Mouse (Mus musculus): ENCODE measurements around the gene Wdr93. TPM values are rescaled to one million over a fixed set of nuclear protein-coding genes. Genes with fewer than 3 reads are reported as not detected.

Wdr93 gene
- polyA plus RNA-seq (2014; fragmentation: Illumina TruSeq; extraction: RNeasy Lipid Tissue Mini Kit (QIAGEN cat#74804); ENCODE audit: insufficient read depth, low read depth, low replicate concordance): 2.8 TPM

GRCm38 (mm10) chr7:79742659-79743536, at the start of gene Wdr93, which contains the start of gene Pex11a:
Wdr93 (plus strand) TSS chr7:79743163.
Pex11a (minus strand) TSS chr7:79743131.

GRCm38 (mm10) chr7:79715187-79715981, 27.6 kb upstream of the Wdr93 start, which contains the start of gene Kif7:
Kif7 (minus strand) TSS chr7:79715720.

GRCm38 (mm10) chr7:79732622-79733021, 10.3 kb upstream of the Wdr93 start, which contains the start of gene Plin1:
Plin1 (minus strand) TSS chr7:79732903.

GRCm38 (mm10) chr7:79793688-79794087, 50.7 kb downstream of the Wdr93 start, which contains the start of gene Mesp1:
Mesp1 (minus strand) TSS chr7:79793788.

GRCm38 (mm10) chr7:79810611-79811506, 67.9 kb downstream of the Wdr93 start, which contains the start of gene Mesp2:
Mesp2 (plus strand) TSS chr7:79810727.

Other genes with a start within 250 kb of the Wdr93 start
- gene Rhcg, start 125.5 kb upstream of the Wdr93 start, polyA plus RNA-seq (2014; fragmentation: Illumina TruSeq; extraction: RNeasy Lipid Tissue Mini Kit (QIAGEN cat#74804); ENCODE audit: insufficient read depth, low read depth, low replicate concordance): not detected
- gene Ticrr, start 83.0 kb upstream of the Wdr93 start, polyA plus RNA-seq (2014; fragmentation: Illumina TruSeq; extraction: RNeasy Lipid Tissue Mini Kit (QIAGEN cat#74804); ENCODE audit: insufficient read depth, low read depth, low replicate concordance): 0.10 TPM
- 1.1 TPM for gene Kif7, start 27.4 kb upstream of the Wdr93 start, polyA plus RNA-seq (2014; fragmentation: Illumina TruSeq; extraction: RNeasy Lipid Tissue Mini Kit (QIAGEN cat#74804); ENCODE audit: insufficient read depth, low read depth, low replicate concordance)
- 18.6 TPM for gene Plin1, start 10.3 kb upstream of the Wdr93 start, polyA plus RNA-seq (2014; fragmentation: Illumina TruSeq; extraction: RNeasy Lipid Tissue Mini Kit (QIAGEN cat#74804); ENCODE audit: insufficient read depth, low read depth, low replicate concordance)
- 13.4 TPM for gene Pex11a, start within 50 bp of the Wdr93 start, polyA plus RNA-seq (2014; fragmentation: Illumina TruSeq; extraction: RNeasy Lipid Tissue Mini Kit (QIAGEN cat#74804); ENCODE audit: insufficient read depth, low read depth, low replicate concordance)
- gene Mesp1, start 50.6 kb downstream of the Wdr93 start, polyA plus RNA-seq (2014; fragmentation: Illumina TruSeq; extraction: RNeasy Lipid Tissue Mini Kit (QIAGEN cat#74804); ENCODE audit: insufficient read depth, low read depth, low replicate concordance): 1.4 TPM
- 2.4 TPM for gene Mesp2, start 67.6 kb downstream of the Wdr93 start, polyA plus RNA-seq (2014; fragmentation: Illumina TruSeq; extraction: RNeasy Lipid Tissue Mini Kit (QIAGEN cat#74804); ENCODE audit: insufficient read depth, low read depth, low replicate concordance)
- 74.8 TPM for gene Anpep, start 117.9 kb downstream of the Wdr93 start, polyA plus RNA-seq (2014; fragmentation: Illumina TruSeq; extraction: RNeasy Lipid Tissue Mini Kit (QIAGEN cat#74804); ENCODE audit: insufficient read depth, low read depth, low replicate concordance)
- 8.3 TPM for gene Ap3s2, start 177.5 kb downstream of the Wdr93 start, polyA plus RNA-seq (2014; fragmentation: Illumina TruSeq; extraction: RNeasy Lipid Tissue Mini Kit (QIAGEN cat#74804); ENCODE audit: insufficient read depth, low read depth, low replicate concordance)
- gene Arpin, start 192.2 kb downstream of the Wdr93 start, polyA plus RNA-seq (2014; fragmentation: Illumina TruSeq; extraction: RNeasy Lipid Tissue Mini Kit (QIAGEN cat#74804); ENCODE audit: insufficient read depth, low read depth, low replicate concordance): 16.0 TPM

Data from lung, adult 10 weeks (tissue).